Mouse (Mus musculus): ENCODE measurements around the gene B4galnt3. TPM values are rescaled to one million over a fixed set of nuclear protein-coding genes. Genes with fewer than 3 reads are reported as not detected.
"Not testable (repeated sequence)": the region's sequence is repeated elsewhere in the genome, so short reads cannot be mapped to it uniquely, and the experiment has no call there.

The B4galnt3 gene
- total RNA-seq, 2 experiments from 2014 or later = 0.15 to 0.67 TPM

GRCm38 (mm10) chr6:120301137-120301536 is 6.8 kb upstream of the B4galnt3 start:
- H3K27ac ChIP-seq = no peak overlapping the region
- no peak overlapping the region for H3K4me3 ChIP-seq
- DNase-seq (ENCODE audit: low spot score in 2 of 2) = peak; percentile 47 to 55
- TF ChIP-seq CTCF (conservative IDR thresholded peaks at IDR 0.05) = peak; percentile 79

- TF ChIP-seq CTCF (conservative IDR thresholded peaks at IDR 0.05) = peak; percentile 66
- H3K27ac ChIP-seq; DNase-seq (ENCODE audit: low spot score in 2 of 2); H3K4me3 ChIP-seq: not testable (repeated sequence)
These were observed 2.2 kb upstream of the B4galnt3 start for GRCm38 (mm10) chr6:120296589-120296988.

GRCm38 (mm10) chr6:120294785-120295133 is 400 bp upstream of the B4galnt3 start:
- TF ChIP-seq CTCF (conservative IDR thresholded peaks at IDR 0.05) = no peak
- H3K4me3 ChIP-seq = peak overlapping the region; percentile 71
- H3K27ac ChIP-seq = peak overlapping the region; percentile 41; the same call in 1 of the 2 replicates
- DNase-seq (ENCODE audit: low spot score in 2 of 2) = peak in 1 of 2 experiments; percentile 37

- no peak overlapping the region for H3K27ac ChIP-seq
- DNase-seq (ENCODE audit: low spot score in 2 of 2) = no peak
- H3K4me3 ChIP-seq = no peak overlapping the region
- no peak for TF ChIP-seq CTCF (conservative IDR thresholded peaks at IDR 0.05)
These were observed 2.9 kb downstream of the B4galnt3 start for GRCm38 (mm10) chr6:120291396-120292009.

GRCm38 (mm10) chr6:120289430-120289829 is 4.9 kb downstream of the B4galnt3 start:
- no peak overlapping the region for H3K4me3 ChIP-seq
- no peak for DNase-seq (ENCODE audit: low spot score in 2 of 2)
- TF ChIP-seq CTCF (conservative IDR thresholded peaks at IDR 0.05) = no peak
- no peak overlapping the region for H3K27ac ChIP-seq

GRCm38 (mm10) chr6:120288541-120288940 is 5.8 kb downstream of the B4galnt3 start:
- H3K4me3 ChIP-seq = no peak overlapping the region
- DNase-seq (ENCODE audit: low spot score in 2 of 2) = no peak
- H3K27ac ChIP-seq = no peak overlapping the region
- no peak for TF ChIP-seq CTCF (conservative IDR thresholded peaks at IDR 0.05)

GRCm38 (mm10) chr6:120287279-120287678 is 7.1 kb downstream of the B4galnt3 start:
- Histone ChIP-seq H3K4me3 (no peak overlapping the region), H3K27ac (no peak overlapping the region)
- TF ChIP-seq CTCF (conservative IDR thresholded peaks at IDR 0.05) = no peak
- no peak for DNase-seq (ENCODE audit: low spot score in 2 of 2)

- no peak for DNase-seq (ENCODE audit: low spot score in 2 of 2)
- no peak for TF ChIP-seq CTCF (conservative IDR thresholded peaks at IDR 0.05)
- H3K27ac ChIP-seq = no peak overlapping the region
- no peak overlapping the region for H3K4me3 ChIP-seq
These were observed 17.4 kb downstream of the B4galnt3 start for GRCm38 (mm10) chr6:120276874-120277449.

GRCm38 (mm10) chr6:120275301-120275700 is 19.1 kb downstream of the B4galnt3 start:
- Histone ChIP-seq H3K27ac (no peak overlapping the region), H3K4me3 (no peak overlapping the region)
- TF ChIP-seq CTCF (conservative IDR thresholded peaks at IDR 0.05) = no peak
- no peak for DNase-seq (ENCODE audit: low spot score in 2 of 2)

- TF ChIP-seq CTCF (conservative IDR thresholded peaks at IDR 0.05) = no peak
- Histone ChIP-seq H3K4me3 (no peak overlapping the region), H3K27ac (no peak overlapping the region)
- no peak for DNase-seq (ENCODE audit: low spot score in 2 of 2)
These were observed 19.5 kb downstream of the B4galnt3 start for GRCm38 (mm10) chr6:120274887-120275286.

- no peak overlapping the region for H3K27ac ChIP-seq
- H3K4me3 ChIP-seq = no peak overlapping the region
- TF ChIP-seq CTCF (conservative IDR thresholded peaks at IDR 0.05) = no peak
- no peak for DNase-seq (ENCODE audit: low spot score in 2 of 2)
These were observed 20.2 kb downstream of the B4galnt3 start for GRCm38 (mm10) chr6:120274181-120274580.

- no peak for DNase-seq (ENCODE audit: low spot score in 2 of 2)
- no peak for TF ChIP-seq CTCF (conservative IDR thresholded peaks at IDR 0.05)
- no peak overlapping the region for H3K4me3 ChIP-seq
- no peak overlapping the region for H3K27ac ChIP-seq
These were observed 30.2 kb downstream of the B4galnt3 start for GRCm38 (mm10) chr6:120264151-120264550.

- Histone ChIP-seq H3K27ac (no peak overlapping the region), H3K4me3 (no peak overlapping the region)
- no peak for DNase-seq (ENCODE audit: low spot score in 2 of 2)
- TF ChIP-seq CTCF (conservative IDR thresholded peaks at IDR 0.05) = no peak
These were observed 30.8 kb downstream of the B4galnt3 start for GRCm38 (mm10) chr6:120263608-120264007.

GRCm38 (mm10) chr6:120262886-120263531 is 31.4 kb downstream of the B4galnt3 start:
- Histone ChIP-seq H3K4me3 (no peak overlapping the region), H3K27ac (no peak overlapping the region)
- DNase-seq (ENCODE audit: low spot score in 2 of 2) = no peak
- no peak for TF ChIP-seq CTCF (conservative IDR thresholded peaks at IDR 0.05)

Data from layer of hippocampus, adult 2 months (tissue).